Mouse (Mus musculus): ENCODE measurements around the gene Chst11. TPM values are rescaled to one million over a fixed set of nuclear protein-coding genes. Genes with fewer than 3 reads are reported as not detected.

Gene Chst11
- total RNA-seq, 2 experiments from 2014 or later, result 1.3 to 3.3 TPM

- no peak for DNase-seq
Measured at GRCm38 (mm10) chr10:82990918-82991317, 5.6 kb downstream of the Chst11 start.

- no peak for DNase-seq
Measured at GRCm38 (mm10) chr10:82991756-82992519, 6.6 kb downstream of the Chst11 start.

DNA sequence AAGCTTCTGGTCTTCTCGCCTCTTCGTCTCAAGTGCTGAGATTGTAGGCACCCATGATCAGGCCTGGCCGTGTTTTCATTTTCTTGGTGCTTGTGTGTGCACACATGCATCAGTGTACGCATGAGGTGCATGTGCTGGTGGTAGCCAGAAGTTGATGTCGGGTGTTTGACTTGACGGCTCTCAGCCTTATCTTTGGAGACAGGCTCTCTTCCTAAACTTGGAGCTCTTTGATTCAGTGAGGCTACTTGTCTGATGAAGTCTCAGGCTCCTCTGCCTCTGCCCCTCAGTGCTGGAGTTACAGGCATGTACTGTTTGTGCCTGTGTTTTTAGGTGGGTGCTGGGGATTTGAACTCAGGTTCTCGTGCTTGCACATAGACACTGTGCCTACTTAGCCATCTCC is 9.0 kb downstream of the Chst11 start:
- DNase-seq, result no peak

GRCm38 (mm10) chr10:82997460-82997859 is 12.2 kb downstream of the Chst11 start:
- DNase-seq, result no peak

DNA sequence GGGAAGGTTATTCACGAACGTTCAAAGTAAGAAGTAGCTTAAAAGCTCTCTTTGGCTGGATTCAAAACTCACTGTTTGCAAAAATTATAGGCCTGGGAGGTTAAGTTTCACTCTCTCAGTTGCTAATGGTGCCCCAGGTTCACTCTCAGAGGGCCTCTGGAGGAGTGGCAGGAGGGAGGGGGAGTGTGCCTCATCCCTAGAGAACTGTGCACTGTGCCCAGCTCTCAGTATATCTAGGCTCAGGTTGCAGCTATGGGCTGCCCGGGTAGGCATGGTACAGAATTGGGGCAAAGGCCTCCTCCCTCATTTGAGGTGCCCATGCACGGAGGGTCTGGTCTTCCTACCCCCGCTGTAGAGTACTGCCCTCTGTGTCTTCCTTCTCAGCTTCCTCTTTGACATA is 14.9 kb downstream of the Chst11 start:
- DNase-seq, result no peak

- no peak for DNase-seq
Measured at GRCm38 (mm10) chr10:83000721-83001120, 15.4 kb downstream of the Chst11 start.

DNA sequence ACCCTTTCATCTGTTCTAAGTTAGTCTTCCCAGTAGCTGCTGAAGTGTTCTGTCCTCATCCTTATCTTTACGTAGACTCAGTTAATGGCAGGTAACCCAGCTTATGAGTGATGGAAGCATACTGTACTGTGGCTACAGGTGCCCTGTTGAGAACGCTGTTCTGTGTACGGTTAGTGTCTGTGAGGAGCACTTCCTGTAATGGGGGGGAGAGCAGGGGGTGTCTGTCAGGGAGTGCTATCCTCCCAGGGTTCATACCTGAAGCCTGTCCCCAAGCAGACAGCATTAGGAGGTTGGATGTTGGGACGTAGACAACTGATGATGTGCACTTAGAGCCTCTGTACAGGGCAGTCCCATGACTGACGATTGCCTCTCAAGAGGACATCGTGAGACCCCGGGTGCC is 18.6 kb downstream of the Chst11 start:
- no peak for DNase-seq

DNA sequence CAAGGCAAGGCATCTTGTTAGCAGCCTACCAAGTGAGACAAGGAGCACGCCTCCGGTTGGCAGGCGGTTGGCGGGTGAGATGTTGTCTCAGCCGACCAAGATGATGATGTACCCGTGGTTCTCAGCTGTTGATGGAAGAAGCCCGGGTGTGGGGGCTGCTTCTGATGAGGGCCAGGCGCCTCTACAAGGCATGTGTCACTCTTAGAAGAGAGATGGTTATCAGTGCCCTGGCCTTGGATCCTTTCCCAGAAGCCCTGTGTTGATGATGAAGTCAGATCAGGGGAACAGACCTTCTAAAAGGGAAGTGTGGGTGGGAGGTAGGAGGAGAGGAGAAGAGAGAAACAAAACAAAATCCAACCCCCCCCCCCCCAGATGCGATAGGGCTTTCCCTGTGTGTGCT is 19.1 kb downstream of the Chst11 start:
- no peak for DNase-seq

DNA sequence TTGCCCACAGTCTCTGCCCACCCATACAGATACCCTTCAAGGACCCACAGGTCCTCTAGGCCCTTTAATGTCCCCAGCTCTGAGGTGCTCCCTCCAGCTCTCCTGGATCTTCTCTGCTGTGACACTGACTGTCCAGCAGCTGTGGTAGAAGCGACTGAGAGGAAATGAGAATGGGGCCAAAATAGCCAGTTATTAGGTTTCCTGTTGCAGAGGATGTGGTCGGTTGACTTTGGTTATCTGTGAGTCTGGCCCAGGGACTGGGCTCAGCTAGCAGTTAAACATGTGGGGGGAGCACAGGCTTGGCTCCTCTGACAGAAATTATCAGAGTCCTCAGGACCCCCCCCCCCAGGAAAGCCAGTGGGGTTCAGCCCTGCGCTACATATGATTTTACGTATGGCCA is 19.7 kb downstream of the Chst11 start:
- no peak for DNase-seq

GRCm38 (mm10) chr10:83006258-83006657 is 21.0 kb downstream of the Chst11 start:
- no peak for DNase-seq

DNA sequence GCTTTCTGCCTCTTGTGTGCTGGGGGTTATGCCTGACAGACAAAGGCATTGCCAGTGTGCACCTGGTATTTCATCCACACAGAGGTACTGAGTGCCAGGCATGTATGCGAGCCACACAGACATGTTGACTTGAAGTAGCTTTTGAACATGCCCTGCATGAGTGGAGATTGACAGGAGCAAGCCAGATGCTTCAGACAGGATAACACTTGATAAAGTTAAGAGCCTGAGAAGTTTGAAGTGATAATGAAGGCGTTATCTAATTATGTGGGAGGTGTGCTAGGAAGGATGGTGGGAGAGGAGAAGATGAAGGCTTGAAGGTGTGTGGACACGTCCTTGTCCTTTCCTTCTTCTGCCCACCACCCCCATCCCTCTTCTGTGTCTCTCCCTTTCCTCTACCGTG is 28.7 kb downstream of the Chst11 start:
- DNase-seq, result no peak

GRCm38 (mm10) chr10:83015919-83016318 is 30.6 kb downstream of the Chst11 start:
- DNase-seq, result no peak

DNA sequence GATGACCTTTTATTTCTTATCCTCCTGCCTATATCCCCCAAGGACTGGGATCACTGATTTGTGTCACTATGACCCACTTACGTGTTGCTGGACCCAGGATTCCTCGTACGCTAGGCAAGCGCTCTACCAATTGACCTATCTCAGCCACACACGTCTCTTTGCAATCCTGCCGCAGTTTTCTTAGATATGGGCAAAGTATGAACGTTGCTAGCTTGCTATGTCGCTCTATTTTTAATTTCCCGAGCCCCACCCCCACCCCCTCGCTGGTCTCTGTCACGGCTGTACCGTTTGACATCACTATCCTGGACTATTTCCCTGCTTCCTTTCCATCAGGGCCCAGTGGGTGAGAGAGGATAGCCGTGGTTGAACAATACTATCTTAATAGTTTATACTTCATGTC is 31.5 kb downstream of the Chst11 start:
- no peak for DNase-seq

DNA sequence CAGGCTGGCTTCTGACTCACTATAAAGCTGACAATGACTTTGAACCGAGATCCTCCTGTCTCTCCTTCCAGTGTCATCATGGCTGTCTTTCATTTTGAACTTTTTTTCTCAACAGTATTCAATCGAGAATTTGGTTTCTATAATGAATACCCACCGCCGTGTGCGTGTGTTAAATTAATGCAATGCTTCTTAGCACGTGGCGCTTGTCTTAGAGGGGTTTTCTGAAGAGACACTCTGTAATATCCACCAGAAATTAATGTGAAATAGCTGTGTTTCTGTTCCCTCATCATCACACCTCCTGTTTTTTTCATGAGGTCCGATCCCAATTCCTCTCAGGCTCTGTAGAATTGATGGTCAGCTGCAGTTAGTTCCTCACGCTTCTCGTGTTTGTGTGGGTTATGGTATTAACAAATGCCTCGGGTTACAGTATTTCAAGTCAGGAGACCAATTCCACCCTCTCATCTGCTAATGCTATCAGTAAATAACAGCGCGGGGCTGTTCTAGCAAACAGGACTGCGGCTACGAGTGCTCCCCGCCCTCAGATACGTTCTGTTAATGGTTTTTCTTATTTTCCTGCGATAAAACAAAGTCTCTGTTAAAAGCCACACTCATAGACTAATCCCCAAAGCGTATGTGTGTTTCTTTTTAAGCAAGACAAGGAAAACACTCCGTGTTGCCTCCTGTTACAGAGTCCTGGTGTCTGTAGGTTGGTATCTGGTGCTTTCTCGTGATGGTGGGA is 32.6 kb downstream of the Chst11 start:
- no peak for DNase-seq

- DNase-seq, result no peak
Measured at GRCm38 (mm10) chr10:83018521-83018920, 33.2 kb downstream of the Chst11 start.

- DNase-seq, result no peak
Measured at GRCm38 (mm10) chr10:83019497-83020270, 34.4 kb downstream of the Chst11 start.

- DNase-seq, result no peak
Measured at GRCm38 (mm10) chr10:83022616-83023015, 37.3 kb downstream of the Chst11 start.

DNA sequence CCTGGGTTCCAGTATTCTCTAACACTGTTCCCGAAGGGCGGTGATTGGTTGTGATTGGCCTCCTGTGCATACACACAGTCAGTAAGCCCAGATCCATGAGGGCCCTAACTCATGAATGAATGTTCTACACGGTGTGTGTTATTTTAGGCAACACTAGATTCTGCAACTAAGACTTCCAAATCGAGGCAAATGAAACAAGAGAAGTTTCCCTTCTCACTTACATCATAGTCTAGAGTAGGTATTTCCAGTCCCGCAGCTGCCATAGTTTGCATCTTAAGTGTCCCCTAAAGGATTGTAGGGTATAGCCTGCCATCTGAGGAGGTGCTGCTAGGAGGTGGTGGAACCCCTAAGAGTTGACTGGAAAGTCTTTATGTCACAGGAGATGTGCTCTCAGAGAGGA is 40.9 kb downstream of the Chst11 start:
- no peak for DNase-seq

- DNase-seq, result no peak
Measured at GRCm38 (mm10) chr10:83027673-83028072, 42.4 kb downstream of the Chst11 start.

DNA sequence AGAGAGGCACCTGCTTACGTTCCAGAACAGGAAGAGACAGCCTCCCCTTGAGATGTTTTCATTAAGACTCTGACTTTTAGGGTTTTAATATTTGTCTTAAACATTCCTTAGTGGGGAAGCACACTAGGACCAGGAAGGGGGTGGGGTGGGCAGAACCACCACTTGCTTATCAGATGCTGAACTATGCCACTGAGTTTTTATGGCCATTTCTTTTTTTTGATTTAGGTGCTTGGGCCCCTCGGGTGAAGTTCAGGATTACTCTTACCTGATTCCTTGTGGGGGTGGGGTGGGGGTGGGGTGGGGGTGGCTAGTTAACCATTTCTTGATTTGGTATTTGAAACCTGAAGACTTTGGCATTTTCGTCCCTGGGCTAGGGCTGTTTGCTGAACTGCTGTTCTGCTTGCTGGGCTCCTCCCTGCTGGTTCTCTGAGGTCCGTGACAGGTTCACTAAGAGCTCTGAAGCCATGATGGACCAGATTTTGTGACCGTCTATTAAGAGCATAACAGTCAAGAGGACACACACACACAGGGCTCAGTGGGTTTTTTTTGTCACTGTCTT is 44.9 kb downstream of the Chst11 start:
- DNase-seq, result no peak

- no peak for DNase-seq
Measured at GRCm38 (mm10) chr10:83030928-83031327, 45.6 kb downstream of the Chst11 start.

DNA sequence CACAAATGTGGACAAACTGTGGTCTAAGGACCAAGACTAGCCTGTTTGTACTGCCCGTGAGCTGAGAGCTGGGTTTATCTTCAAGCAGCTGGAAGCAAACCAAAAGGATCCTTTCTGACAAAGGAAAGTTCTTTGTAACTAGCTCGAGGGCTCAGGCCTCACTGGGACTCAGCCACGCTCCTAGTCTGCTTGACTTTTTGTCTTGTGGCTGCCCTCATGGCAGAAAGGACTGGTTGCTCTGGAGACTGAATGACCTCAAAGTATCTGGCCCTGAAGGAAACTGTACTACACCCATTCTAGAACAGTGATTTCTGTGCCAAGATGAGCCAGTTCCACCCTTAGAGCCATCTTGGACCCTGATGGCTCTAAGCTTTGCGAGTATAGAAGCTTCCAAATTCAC is 46.3 kb downstream of the Chst11 start:
- no peak for DNase-seq

- DNase-seq, result no peak
Measured at GRCm38 (mm10) chr10:83032559-83032958, 47.3 kb downstream of the Chst11 start.

Measured in gastrocnemius, postnatal 10 days (tissue).